Mouse (Mus musculus) MEL (cell line): Measurements from ENCODE around the gene Rasgrp1. TPM values are rescaled to one million over a fixed set of nuclear protein-coding genes. Genes with fewer than 3 reads are reported as not detected.

Source experiments
- DNase-seq: peaks from one replicate; pipeline ENCODE4 v3.0.0; 2011; ENCODE audit warnings: low read depth, low spot score
- H3K27ac ChIP-seq: 2 replicates; pipeline ENCODE4 v1.5.1; 2012; ENCODE audit warnings: low read depth, mild to moderate bottlenecking, control low read depth, low read length, moderate library complexity; ENCODE audit not compliant: control insufficient read depth
- H3K27me3 ChIP-seq, 2 experiments: fragments of 150-350 bp in 1 of 2; sonication (generic) in 1 of 2; 2 replicates each; pipeline ENCODE4 v1.6.1; 2012; ENCODE audit warnings: low read length in 2 of 2, mild to moderate bottlenecking in 2 of 2, improper control_type of control experiment in 1 of 2, moderate library complexity in 1 of 2; ENCODE audit not compliant: insufficient read depth in 2 of 2, control insufficient read depth in 1 of 2
- H3K36me3 ChIP-seq, 2 experiments: 2 replicates each; pipeline ENCODE4 v1.6.1; 2012 to 2014; ENCODE audit warnings: low read length in 2 of 2, improper control_type of control experiment in 1 of 2, inconsistent platforms in 1 of 2, mild to moderate bottlenecking in 1 of 2; ENCODE audit not compliant: insufficient read depth in 2 of 2, control insufficient read depth in 1 of 2
- H3K4me1 ChIP-seq, 2 experiments: fragments of 150-350 bp in 1 of 2; sonication (generic) in 1 of 2; 2 replicates each; pipeline ENCODE4 v1.6.1; 2012; ENCODE audit warnings: low read length in 2 of 2, improper control_type of control experiment in 1 of 2, mild to moderate bottlenecking in 1 of 2; ENCODE audit not compliant: insufficient read depth in 2 of 2, control insufficient read depth in 1 of 2
- H3K4me3 ChIP-seq, 2 experiments: fragments of 150-350 bp in 1 of 2; sonication (generic) in 1 of 2; 2 replicates each; pipeline ENCODE4 v1.5.1; 2012; ENCODE audit warnings: low read depth in 2 of 2, low read length in 2 of 2, mild to moderate bottlenecking in 2 of 2, moderate library complexity in 2 of 2, control low read depth in 1 of 2, improper control_type of control experiment in 1 of 2; ENCODE audit not compliant: control insufficient read depth in 1 of 2, insufficient read depth in 1 of 2
- H3K79me2 ChIP-seq: 2 replicates; pipeline ENCODE4 v1.6.1; 2012; ENCODE audit warnings: mild to moderate bottlenecking, low read length, moderate library complexity; ENCODE audit not compliant: control insufficient read depth, poor library complexity, insufficient read depth
- H3K9ac ChIP-seq: 2 replicates; pipeline ENCODE4 v1.6.1; 2012; ENCODE audit warnings: low read depth, mild to moderate bottlenecking, control low read depth, low read length, moderate library complexity; ENCODE audit not compliant: control insufficient read depth, poor library complexity, severe bottlenecking
- H3K9me3 ChIP-seq: fragments of 150-350 bp; sonication (generic); replicated peaks from 2 replicates; pipeline ENCODE4 v1.6.1; 2012; ENCODE audit warnings: mild to moderate bottlenecking, low read length, improper control_type of control experiment, moderate library complexity; ENCODE audit not compliant: insufficient read depth
- BHLHE40 ChIP-seq: IDR thresholded peaks from 2 replicates; pipeline ENCODE4 v1.6.1; 2012; ENCODE audit warnings: low read depth, mild to moderate bottlenecking, inconsistent platforms, low read length, improper control_type of control experiment, borderline replicate concordance
- CTCF ChIP-seq, 3 experiments: IDR thresholded peaks in 2 of 3; conservative IDR thresholded peaks in 1 of 3; 2 replicates each; pipeline ENCODE4 v1.5.1; 2011 to 2012; ENCODE audit warnings: low read length in 3 of 3, low read depth in 2 of 3, mild to moderate bottlenecking in 2 of 3, improper control_type of control experiment in 1 of 3, inconsistent platforms in 1 of 3, mixed read lengths in 1 of 3, moderate library complexity in 1 of 3; ENCODE audit not compliant: control insufficient read depth in 1 of 3, insufficient read depth in 1 of 3, poor library complexity in 1 of 3, severe bottlenecking in 1 of 3
- ELF1 ChIP-seq: IDR thresholded peaks from 2 replicates; pipeline ENCODE4 v1.6.1; 2014; ENCODE audit warnings: low read depth, mild to moderate bottlenecking, inconsistent platforms, low read length, improper control_type of control experiment, moderate library complexity
- EP300 ChIP-seq, 2 experiments: IDR thresholded peaks; 2 replicates each; pipeline ENCODE4 v1.6.1; 2011; ENCODE audit warnings: improper control_type of control experiment in 2 of 2, low read length in 2 of 2, low read depth in 1 of 2, mild to moderate bottlenecking in 1 of 2
- GABPA ChIP-seq: IDR thresholded peaks from 2 replicates; pipeline ENCODE4 v1.6.1; 2012; ENCODE audit warnings: low read depth, mild to moderate bottlenecking, inconsistent platforms, low read length, improper control_type of control experiment, moderate library complexity
- GATA1 ChIP-seq: IDR thresholded peaks from 2 replicates; pipeline ENCODE4 v1.6.1; 2011; ENCODE audit warnings: low read depth, low read length, improper control_type of control experiment
- KAT2A ChIP-seq: conservative IDR thresholded peaks from 2 replicates; pipeline ENCODE4 v1.6.1; 2012; ENCODE audit warnings: low read depth, low read length, improper control_type of control experiment, inconsistent platforms
- MAZ ChIP-seq: IDR thresholded peaks from 2 replicates; pipeline ENCODE4 v1.6.1; 2012; ENCODE audit warnings: low read depth, mild to moderate bottlenecking, inconsistent platforms, low read length, improper control_type of control experiment
- MEF2A ChIP-seq: IDR thresholded peaks from 2 replicates; pipeline ENCODE4 v1.6.1; 2014; ENCODE audit warnings: low read depth, mild to moderate bottlenecking, inconsistent platforms, low read length, improper control_type of control experiment; ENCODE audit not compliant: poor library complexity, insufficient replicate concordance, severe bottlenecking; ENCODE audit errors: extremely low read depth
- MXI1 ChIP-seq: IDR thresholded peaks from 2 replicates; pipeline ENCODE4 v1.6.1; 2011; ENCODE audit warnings: mild to moderate bottlenecking, low read depth, low read length, improper control_type of control experiment
- MYB ChIP-seq: IDR thresholded peaks from 2 replicates; pipeline ENCODE4 v1.6.1; 2011; ENCODE audit warnings: mild to moderate bottlenecking, low read depth, low read length, improper control_type of control experiment
- MYC ChIP-seq: IDR thresholded peaks from 2 replicates; pipeline ENCODE4 v1.6.1; 2011; ENCODE audit warnings: low read depth, mild to moderate bottlenecking, low read length, improper control_type of control experiment, moderate library complexity
- NELFE ChIP-seq: IDR thresholded peaks from 2 replicates; pipeline ENCODE4 v1.6.1; 2011; ENCODE audit warnings: low read depth, low read length, improper control_type of control experiment
- NRF1 ChIP-seq: IDR thresholded peaks from 2 replicates; pipeline ENCODE4 v1.6.1; 2014; ENCODE audit warnings: low read depth, mild to moderate bottlenecking, inconsistent platforms, low read length, improper control_type of control experiment, moderate library complexity; ENCODE audit not compliant: poor library complexity, insufficient read depth, severe bottlenecking
- POLR2A ChIP-seq, 2 experiments: IDR thresholded peaks; 2 replicates each; pipeline ENCODE4 v1.6.1; 2011 to 2012; ENCODE audit warnings: low read length in 2 of 2, mild to moderate bottlenecking in 2 of 2, control low read depth in 1 of 2, improper control_type of control experiment in 1 of 2, low read depth in 1 of 2, moderate library complexity in 1 of 2; ENCODE audit not compliant: control insufficient read depth in 1 of 2, insufficient read depth in 1 of 2, poor library complexity in 1 of 2
- RAD21 ChIP-seq: IDR thresholded peaks from 2 replicates; pipeline ENCODE4 v1.6.1; 2011; ENCODE audit warnings: mild to moderate bottlenecking, low read depth, low read length, improper control_type of control experiment
- RCOR1 ChIP-seq: IDR thresholded peaks from 2 replicates; pipeline ENCODE4 v1.6.1; 2012; ENCODE audit warnings: low read depth, mild to moderate bottlenecking, inconsistent platforms, low read length, improper control_type of control experiment
- SIN3A ChIP-seq: IDR thresholded peaks from 2 replicates; pipeline ENCODE4 v1.6.1; 2012; ENCODE audit warnings: low read length, improper control_type of control experiment, inconsistent platforms
- TAL1 ChIP-seq: IDR thresholded peaks from 2 replicates; pipeline ENCODE4 v1.6.1; 2012; ENCODE audit warnings: mild to moderate bottlenecking, inconsistent platforms, low read length, moderate library complexity, mixed read lengths
- UBTF ChIP-seq: IDR thresholded peaks from 2 replicates; pipeline ENCODE4 v1.6.1; 2012; ENCODE audit warnings: low read depth, mild to moderate bottlenecking, inconsistent platforms, low read length, improper control_type of control experiment, moderate library complexity, borderline replicate concordance; ENCODE audit not compliant: insufficient read depth
- USF1 ChIP-seq: IDR thresholded peaks from 2 replicates; pipeline ENCODE4 v1.6.1; 2014; ENCODE audit warnings: low read depth, mild to moderate bottlenecking, inconsistent platforms, low read length, improper control_type of control experiment, moderate library complexity
- USF2 ChIP-seq, 2 experiments: IDR thresholded peaks; 2 replicates each; pipeline ENCODE4 v1.6.1; 2011 to 2012; ENCODE audit warnings: improper control_type of control experiment in 2 of 2, low read length in 2 of 2, borderline replicate concordance in 1 of 2, inconsistent platforms in 1 of 2, low read depth in 1 of 2, mild to moderate bottlenecking in 1 of 2; ENCODE audit not compliant: insufficient read depth in 1 of 2
- ZC3H11A ChIP-seq: IDR thresholded peaks from 2 replicates; pipeline ENCODE4 v1.6.1; 2012; ENCODE audit warnings: low read depth, mild to moderate bottlenecking, inconsistent platforms, low read length, improper control_type of control experiment
- ZMIZ1 ChIP-seq: IDR thresholded peaks from 2 replicates; pipeline ENCODE4 v1.6.1; 2012; ENCODE audit warnings: low read depth, mild to moderate bottlenecking, inconsistent platforms, low read length, improper control_type of control experiment, moderate library complexity
- polyA plus RNA-seq, 2 experiments: library from polyadenylated mRNA; stranded (reverse) in 1 of 2; unstranded in 1 of 2; fragments of >175 nt in 1 of 2; fragments of >200 nt in 1 of 2; gene quantifications; 2 replicates each; pipeline versions ENCODE4 v1.2.1 to v1.2.4; 2012; ENCODE audit warnings: low replicate concordance in 2 of 2, low read depth in 1 of 2; ENCODE audit not compliant: insufficient read length in 2 of 2, insufficient read depth in 1 of 2, missing spikeins in 1 of 2
- total RNA-seq: library from RNA; depleted of rRNA; stranded (reverse); fragments of 300-350 nt; gene quantifications from 2 replicates; pipeline ENCODE4 v1.2.3, GENCODE M21; 2012

Rasgrp1 gene
- total and polyA plus RNA-seq, 3 experiments: not detected

- Histone ChIP-seq H3K4me1 (no peaks in the 10 kb centered on the region), H3K9ac (no peak overlapping the region), H3K79me2 (no peaks in the 10 kb centered on the region), H3K27me3 (no peaks in the 10 kb centered on the region)
- DNase-seq: no peak
- no peak for TF ChIP-seq RAD21
- no peak for TF ChIP-seq USF2 (IDR thresholded peaks at IDR 0.05; ENCODE audit: borderline replicate concordance in 1 of 2, insufficient read depth in 1 of 2, low read depth in 1 of 2, low read length in 2 of 2)
- no peak for TF ChIP-seq MYB
- no peak for TF ChIP-seq GABPA
- TF ChIP-seq SIN3A: no peak
- TF ChIP-seq NRF1: no peak
- TF ChIP-seq ZC3H11A: no peak
- no peak for TF ChIP-seq BHLHE40
- no peak for TF ChIP-seq CTCF (IDR thresholded peaks at IDR 0.05 in 2 of 3, conservative IDR thresholded peaks at IDR 0.05 in 1 of 3; ENCODE audit: control insufficient read depth in 1 of 3, insufficient read depth in 1 of 3, low read depth in 2 of 3, low read length in 3 of 3, poor library complexity in 1 of 3, severe bottlenecking in 1 of 3)
- TF ChIP-seq TAL1: no peak
- TF ChIP-seq MEF2A: no peak
- no peak for TF ChIP-seq ELF1
- TF ChIP-seq NELFE: no peak
- no peak for TF ChIP-seq ZMIZ1
- TF ChIP-seq USF1: no peak
- no peak for TF ChIP-seq RCOR1
- no peak for TF ChIP-seq GATA1
- TF ChIP-seq, all 39 proteins: peak for 0
- Histone ChIP-seq H3K36me3 (no peaks in the 10 kb centered on the region), H3K27ac (no peak overlapping the region), H3K9me3 (no peaks in the 10 kb centered on the region), H3K4me3 (no peak overlapping the region)
These were observed 43.3 kb upstream of the Rasgrp1 start for GRCm38 (mm10) chr2:117386036-117386590.

- Histone ChIP-seq H3K79me2 (no peaks in the 10 kb centered on the region), H3K27me3 (no peaks in the 10 kb centered on the region), H3K4me3 (no peak overlapping the region), H3K4me1 (no peaks in the 10 kb centered on the region), H3K27ac (no peak overlapping the region), H3K36me3 (no peaks in the 10 kb centered on the region), H3K9me3 (no peaks in the 10 kb centered on the region), H3K9ac (no peak overlapping the region)
- TF ChIP-seq NRF1 (no peak), KAT2A (no peak), UBTF (no peak), POLR2A (IDR thresholded peaks at IDR 0.05; ENCODE audit: control insufficient read depth in 1 of 2, insufficient read depth in 1 of 2, low read depth in 1 of 2, low read length in 2 of 2, poor library complexity in 1 of 2) (no peak), MYC (no peak), MAZ (no peak), MXI1 (no peak), USF2 (IDR thresholded peaks at IDR 0.05; ENCODE audit: borderline replicate concordance in 1 of 2, insufficient read depth in 1 of 2, low read depth in 1 of 2, low read length in 2 of 2) (no peak), EP300 (IDR thresholded peaks at IDR 0.05; ENCODE audit: low read depth in 1 of 2, low read length in 2 of 2) (no peak)
- DNase-seq: no peak
These were observed 38.5 kb upstream of the Rasgrp1 start for GRCm38 (mm10) chr2:117381314-117381713.
